Mouse (Mus musculus): Measurements from ENCODE around the gene Fbxw10.

The Fbxw10 gene

DNA sequence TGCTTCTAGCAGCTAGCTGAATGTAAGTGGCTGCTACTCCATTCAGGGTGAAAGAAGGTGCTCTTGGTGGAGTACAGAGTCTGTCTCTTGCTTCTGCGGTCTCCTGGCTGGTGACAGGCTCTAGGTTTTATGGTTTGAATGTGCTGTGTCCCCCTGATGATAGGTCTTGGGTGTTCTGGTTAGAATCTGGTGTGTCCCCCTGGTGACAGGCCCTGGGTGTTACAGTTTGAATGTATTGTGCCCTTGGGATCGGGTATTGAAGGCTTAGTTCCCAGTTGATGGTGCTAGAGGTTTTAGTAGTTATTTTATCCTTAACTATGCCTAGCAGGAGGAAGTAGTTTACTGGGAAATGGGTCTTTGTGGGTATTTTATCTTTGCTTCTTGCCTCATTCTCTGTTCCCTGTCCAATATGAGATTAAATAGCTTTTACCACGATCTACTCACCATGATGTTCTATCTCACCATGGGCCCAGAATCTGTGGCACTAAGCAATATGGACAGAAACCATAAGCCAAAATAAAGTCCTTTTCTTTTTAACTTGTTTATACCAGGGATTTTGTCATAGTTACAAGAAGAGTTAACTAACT is 62.9 kb downstream of the Fbxw10 start:
- peak; percentile 46 for DNase-seq (ENCODE audit: low read depth, low spot score)

DNA sequence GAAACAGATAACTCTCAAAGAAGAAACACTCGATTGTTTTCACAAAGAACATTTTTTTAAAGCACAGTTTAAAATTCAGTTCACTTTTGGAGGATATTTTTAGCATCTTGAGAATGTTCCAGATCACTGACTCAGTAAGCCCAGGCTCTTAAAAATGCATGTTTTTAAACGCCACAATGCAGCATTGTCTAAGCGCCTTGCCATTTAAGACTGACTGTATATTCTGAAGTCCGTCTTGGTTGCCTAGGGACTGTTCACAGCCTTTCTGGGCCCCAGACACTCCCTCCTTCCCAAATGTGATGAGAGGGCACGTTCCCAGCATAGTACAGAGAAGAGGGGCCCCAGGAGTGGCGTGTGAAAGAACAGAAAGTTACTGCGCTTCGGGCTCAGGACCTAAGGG is 64.5 kb downstream of the Fbxw10 start:
- no peak for DNase-seq (ENCODE audit: low read depth, low spot score)

DNA sequence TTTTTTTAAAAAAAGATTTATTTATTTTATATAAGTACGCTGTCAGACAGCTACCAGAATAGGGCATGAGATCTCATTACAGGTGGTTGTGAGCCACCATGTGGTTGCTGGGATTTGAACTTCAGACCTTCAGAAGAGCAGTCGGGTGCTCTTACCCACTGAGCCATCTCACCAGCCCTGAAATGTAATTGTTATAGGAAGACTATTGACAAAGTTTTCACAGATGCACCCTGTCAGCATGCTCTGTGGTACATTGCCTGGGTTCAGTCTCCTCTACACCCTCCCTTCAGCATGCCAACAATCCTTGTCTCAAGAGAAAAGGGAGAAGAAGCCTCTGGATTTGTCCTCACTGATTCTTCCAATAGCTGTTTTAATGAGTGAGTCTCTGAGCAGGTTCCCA is 66.3 kb downstream of the Fbxw10 start:
- no peak for DNase-seq (ENCODE audit: low read depth, low spot score)

DNA sequence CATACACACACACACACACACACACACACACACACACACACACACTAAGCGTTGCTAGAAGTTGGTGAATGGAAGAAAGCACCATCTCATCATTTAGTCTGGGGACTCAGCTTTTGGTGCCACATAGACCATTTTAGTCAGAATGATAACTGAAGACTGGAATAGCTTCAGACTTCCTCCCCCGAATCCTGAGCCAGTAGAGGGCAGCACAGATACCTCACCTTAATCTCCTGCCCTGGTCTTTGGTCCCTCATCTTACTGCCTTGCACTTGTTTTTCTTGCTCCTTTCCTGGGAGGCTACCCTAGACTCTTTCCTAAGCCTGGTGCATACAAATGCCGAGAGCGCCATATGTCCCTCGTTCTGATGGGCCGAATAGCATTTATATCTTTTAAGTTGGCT is 67.7 kb downstream of the Fbxw10 start:
- DNase-seq (ENCODE audit: low read depth, low spot score): peak; percentile 50

DNA sequence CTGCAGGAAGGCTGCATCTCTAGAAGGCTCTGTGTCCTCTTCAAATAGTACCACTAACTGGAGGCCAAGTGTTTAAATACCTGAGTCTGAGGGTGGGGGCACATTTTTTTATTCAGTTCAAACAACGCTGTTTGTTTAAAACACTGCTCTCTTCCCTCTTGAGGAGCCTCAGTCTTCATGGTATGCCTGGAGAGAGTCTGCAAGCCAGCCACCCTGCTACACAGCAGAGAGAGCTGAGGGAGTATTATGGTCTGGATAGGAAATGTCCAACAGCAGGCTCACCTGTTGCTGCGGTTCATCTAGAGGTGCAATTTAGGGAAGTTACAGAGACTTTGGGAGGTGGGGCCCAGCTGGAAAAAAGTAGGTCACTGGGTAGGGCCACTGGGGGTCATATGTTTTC is 68.6 kb downstream of the Fbxw10 start:
- DNase-seq (ENCODE audit: low read depth, low spot score): no peak

DNA sequence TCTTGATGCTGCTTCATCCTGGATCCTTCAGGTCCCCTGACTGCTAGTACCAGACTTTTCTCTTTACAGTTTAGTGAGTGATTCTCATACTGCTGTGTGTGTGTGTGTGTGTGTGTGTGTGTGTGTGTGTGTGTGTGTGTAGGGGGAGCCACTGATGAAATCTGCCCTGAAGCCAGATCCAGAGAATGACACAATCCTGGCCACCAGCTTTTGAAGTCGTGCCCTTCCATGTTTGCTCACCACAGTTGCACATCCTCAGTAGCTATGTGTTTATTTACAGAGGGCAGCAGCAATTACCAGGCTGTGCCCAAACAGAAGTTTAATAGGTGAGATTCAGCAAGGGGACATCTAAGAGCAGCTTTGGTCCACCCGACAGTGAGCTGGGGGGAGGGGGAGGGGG is 69.9 kb downstream of the Fbxw10 start:
- no peak for DNase-seq (ENCODE audit: low read depth, low spot score)

DNA sequence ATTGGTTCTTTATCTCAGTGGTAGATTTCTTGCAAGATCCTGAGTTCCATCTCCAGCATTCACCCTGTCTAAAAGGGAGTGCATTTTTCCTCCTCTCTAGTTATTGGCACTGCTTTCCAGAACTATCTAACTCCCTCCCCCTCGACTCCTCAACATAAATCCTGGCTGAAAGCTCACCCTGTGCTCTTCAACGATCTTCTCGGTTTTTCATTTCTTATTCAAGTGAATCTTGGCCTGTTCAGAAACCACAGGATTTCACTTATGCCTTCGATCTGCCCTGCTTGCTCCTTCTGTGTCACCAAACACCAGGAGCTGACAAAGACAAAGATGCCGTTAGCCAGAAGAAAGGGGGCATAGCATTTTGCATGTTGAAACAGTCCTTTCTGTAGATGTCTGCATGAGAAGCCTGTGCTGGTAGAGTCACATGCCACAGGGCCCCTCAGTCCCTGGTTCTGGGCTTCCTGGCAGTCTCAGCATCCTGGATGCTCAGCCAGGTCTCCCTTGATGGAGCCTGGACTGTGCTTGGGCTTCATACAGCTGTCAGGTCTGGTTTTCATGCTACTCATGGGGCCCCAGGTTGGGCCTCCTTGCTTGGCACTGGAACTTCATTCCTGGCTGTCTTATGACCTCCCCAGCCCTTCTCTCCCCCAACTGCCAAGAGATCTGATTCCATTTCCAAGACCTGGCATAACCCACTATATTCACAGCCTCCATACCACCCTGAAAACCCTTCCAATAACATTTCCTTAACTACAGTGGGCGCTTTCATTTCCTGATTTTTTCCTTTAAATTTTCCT is 73.3 kb downstream of the Fbxw10 start:
- DNase-seq (ENCODE audit: low read depth, low spot score): no peak

DNA sequence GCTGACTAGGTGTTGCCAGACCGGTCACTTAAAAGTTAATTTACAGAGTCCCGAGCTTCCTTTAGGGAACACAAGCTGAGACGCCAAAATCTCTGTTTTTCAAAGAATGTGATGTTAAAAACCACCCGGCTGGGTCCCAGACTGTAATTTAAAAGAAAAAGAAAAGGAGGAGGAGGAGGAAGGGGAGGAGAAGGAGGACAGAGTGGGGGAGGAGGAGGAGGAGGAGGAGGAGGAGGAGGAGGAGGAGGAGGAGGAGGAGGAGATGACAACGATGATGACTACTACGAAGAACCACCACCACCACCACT is 73.8 kb downstream of the Fbxw10 start:
- DNase-seq (ENCODE audit: low read depth, low spot score): no peak

DNA sequence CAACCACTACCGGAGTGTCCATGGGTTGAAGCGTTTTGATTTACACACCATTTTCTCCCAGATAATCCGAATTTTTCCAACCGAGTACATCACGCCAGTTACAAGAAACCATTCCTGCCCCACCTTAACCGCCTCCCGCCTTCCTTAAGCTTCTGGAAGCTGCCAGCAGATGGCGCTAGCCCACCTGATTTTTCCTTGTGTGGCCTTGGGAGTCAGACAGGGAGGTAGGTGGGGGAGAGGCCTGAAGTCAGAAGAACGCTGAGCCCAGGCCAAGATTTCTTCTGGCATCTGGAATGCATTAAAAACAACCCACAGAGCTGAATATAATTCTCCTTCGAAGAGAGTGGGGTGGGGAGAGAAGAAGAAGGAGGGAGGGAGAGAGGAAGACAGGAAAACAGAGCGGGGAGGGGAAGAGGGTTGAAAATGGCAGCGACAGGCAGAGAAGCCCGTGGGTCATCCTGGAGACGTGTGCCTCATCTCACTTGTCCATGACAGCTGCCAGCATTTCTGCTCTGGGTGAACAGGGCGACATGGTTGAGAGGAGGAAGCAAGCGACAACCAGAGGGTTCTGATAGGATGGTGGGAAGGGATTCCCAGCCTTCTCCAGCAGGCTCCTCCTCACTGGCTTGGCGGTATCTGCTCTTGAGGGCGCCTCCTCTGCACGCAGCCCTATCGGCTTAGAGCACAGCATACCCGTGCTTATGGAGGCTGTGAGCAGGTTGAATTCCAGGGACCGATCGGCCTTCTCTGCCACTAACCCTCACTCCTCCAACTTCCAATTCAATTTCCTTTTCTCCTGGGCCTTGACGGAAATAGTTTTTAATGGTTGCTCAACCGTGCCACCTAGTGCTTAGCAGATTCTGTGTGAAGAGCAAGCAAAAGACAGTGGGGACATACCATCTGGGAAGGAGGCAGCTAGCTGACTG is 74.4 kb downstream of the Fbxw10 start:
- DNase-seq (ENCODE audit: low read depth, low spot score): peak; percentile 94

DNA sequence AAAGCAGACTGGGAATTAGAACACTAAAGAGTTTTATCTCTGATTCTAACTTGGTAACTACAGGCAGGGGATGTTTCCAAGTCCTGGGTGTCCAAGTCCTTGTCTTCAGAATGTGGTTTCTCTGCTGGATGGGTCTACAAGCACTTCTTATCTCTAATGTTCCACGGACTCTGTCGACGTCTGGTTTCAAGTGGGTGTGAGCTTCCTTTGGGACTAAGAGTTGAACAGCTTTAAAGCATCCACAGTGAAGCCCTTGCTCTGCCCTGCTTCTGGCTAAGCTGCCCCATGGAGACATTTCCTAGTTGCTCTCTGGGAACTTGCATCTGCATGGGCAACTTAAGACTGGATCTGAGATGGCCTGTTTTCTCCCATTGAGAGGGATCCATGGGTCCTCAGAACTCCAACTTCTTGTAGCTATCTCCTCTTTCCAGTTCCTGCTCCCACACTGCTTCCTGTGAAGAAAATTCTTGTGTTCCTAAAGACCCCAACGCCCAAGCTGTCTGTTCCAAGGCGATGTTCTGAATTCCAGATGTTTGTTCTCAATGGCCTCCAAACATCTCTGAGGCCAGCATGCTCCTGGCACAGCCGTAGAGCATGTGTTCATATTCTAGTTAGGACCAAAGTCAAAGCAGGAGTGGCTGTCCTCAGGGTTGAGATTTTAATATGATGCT is 77.4 kb downstream of the Fbxw10 start:
- DNase-seq (ENCODE audit: low read depth, low spot score): no peak

Measured in ZHBTc4 (cell line).